Mouse (Mus musculus) liver, embryonic 15.5 days (tissue): ENCODE results near the gene Jdp2. TPM values are rescaled to one million over a fixed set of nuclear protein-coding genes. Genes with fewer than 3 reads are reported as not detected.
A peak's percentile ranks its signal among the peaks of the same experiment; 100 is the strongest.

Experiments
- ATAC-seq: fragments of 200-750 bp; cut with Nextera tagmentation; 2 replicates; pipeline ENCODE4 v1.8.0; 2017; ENCODE audit warnings: moderate number of reproducible peaks, mild to moderate bottlenecking, moderate library complexity; ENCODE audit not compliant: insufficient read depth
- H3K27ac ChIP-seq: fragments of 300-500 bp; sonication (generic); replicated peaks from 2 replicates; pipeline ENCODE4 v1.5.1; 2015; ENCODE audit warnings: mild to moderate bottlenecking, inconsistent platforms
- H3K27me3 ChIP-seq: fragments of 300-500 bp; sonication (generic); 2 replicates; pipeline ENCODE4 v1.6.1; 2015; ENCODE audit warnings: mild to moderate bottlenecking, inconsistent platforms
- H3K36me3 ChIP-seq: fragments of 300-500 bp; sonication (generic); replicated peaks from 2 replicates; pipeline ENCODE4 v1.6.1; 2015; ENCODE audit warnings: moderate library complexity, mild to moderate bottlenecking, inconsistent platforms
- H3K4me1 ChIP-seq: fragments of 300-500 bp; sonication (generic); replicated peaks from 2 replicates; pipeline ENCODE4 v1.6.1; 2015; ENCODE audit warnings: inconsistent platforms
- H3K4me2 ChIP-seq: fragments of 300-500 bp; sonication (generic); 2 replicates; pipeline ENCODE4 v1.6.1; 2015; ENCODE audit warnings: moderate library complexity, mild to moderate bottlenecking, inconsistent platforms
- H3K4me3 ChIP-seq: fragments of 300-500 bp; sonication (generic); replicated peaks from 2 replicates; pipeline ENCODE4 v1.5.1; 2015; ENCODE audit warnings: mild to moderate bottlenecking, inconsistent platforms
- H3K9ac ChIP-seq: fragments of 300-500 bp; sonication (generic); 2 replicates; pipeline ENCODE4 v1.6.1; 2015; ENCODE audit warnings: moderate library complexity, mild to moderate bottlenecking, inconsistent platforms
- H3K9me3 ChIP-seq: fragments of 300-500 bp; sonication (generic); replicated peaks from 2 replicates; pipeline ENCODE4 v1.6.1; 2016; ENCODE audit warnings: inconsistent platforms
- WGBS: fragments of 180-500 bp; shearing (Covaris S2); methylation state at CpG from one replicate; pipeline ENCODE4 v1.1.7; 2015; ENCODE audit warnings: mixed read lengths; ENCODE audit not compliant: insufficient replicate concordance; 5-methylcytosine and 5-hydroxymethylcytosine counted together
- polyA plus RNA-seq: library from polyadenylated mRNA; unstranded; fragments of >200 nt; fragmentation: Nextera tagmentation; extraction: Ambion mirVana; gene quantifications from 2 replicates; pipeline ENCODE4 v1.2.1, GENCODE M21; 2015

Gene Jdp2
- polyA plus RNA-seq, 1 experiment from 2014 or later = 0.10 TPM

DNA sequence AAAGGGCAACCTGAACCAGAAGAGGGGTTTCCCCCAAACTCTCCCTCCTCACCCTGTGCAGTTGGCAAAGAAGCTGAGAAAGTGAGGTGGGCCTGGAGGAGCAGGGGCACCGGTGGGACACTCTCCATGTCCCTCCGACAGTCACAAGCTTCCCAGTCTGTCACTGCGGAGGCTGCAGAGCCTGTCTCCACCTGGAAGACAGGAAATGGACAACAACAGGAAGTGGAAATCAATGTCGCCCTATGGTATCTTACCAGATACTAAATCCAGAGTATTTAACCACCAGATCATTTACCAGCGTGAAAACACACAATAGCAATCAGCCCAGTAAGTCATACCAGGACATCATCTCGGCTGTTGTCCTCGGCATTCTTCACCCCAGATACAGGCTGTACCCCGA is 67.3 kb downstream of the Jdp2 start:
- H3K27ac ChIP-seq = no peak overlapping the region
- H3K4me3 ChIP-seq = no peak overlapping the region
- ATAC-seq = no peak
- 56% methylated on average over 8 of the region's 8 CpGs for WGBS
- peaks cover 3% of the 10 kb centered on the region; the same call in 1 of the 2 replicates for H3K27me3 ChIP-seq
- no peak overlapping the region for H3K9ac ChIP-seq
- H3K9me3 ChIP-seq = no peaks in the 10 kb centered on the region
- H3K4me2 ChIP-seq = no peak overlapping the region
- no peaks in the 10 kb centered on the region for H3K36me3 ChIP-seq
- H3K4me1 ChIP-seq = no peaks in the 10 kb centered on the region

DNA sequence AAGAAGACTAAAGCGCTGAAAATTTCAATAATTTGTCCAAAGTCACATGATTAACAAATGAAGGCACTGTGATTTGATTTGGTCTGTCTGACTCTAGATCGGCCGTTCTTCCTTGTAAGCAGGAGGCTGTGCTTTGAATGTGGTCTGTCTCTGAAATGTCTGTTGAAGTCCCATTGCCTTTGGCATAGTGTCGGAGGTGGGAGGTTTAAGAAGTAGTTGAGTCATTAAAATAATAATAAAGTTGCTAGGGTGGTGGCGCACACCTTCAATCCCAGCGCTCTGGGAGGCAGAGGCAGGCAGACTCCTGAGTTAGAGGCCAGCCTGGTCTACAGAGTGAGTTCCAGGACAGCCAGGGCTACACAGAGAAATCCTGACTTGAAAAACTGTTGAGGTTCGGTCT is 68.2 kb downstream of the Jdp2 start:
- no peak for ATAC-seq
- H3K4me2 ChIP-seq = no peak overlapping the region

DNA sequence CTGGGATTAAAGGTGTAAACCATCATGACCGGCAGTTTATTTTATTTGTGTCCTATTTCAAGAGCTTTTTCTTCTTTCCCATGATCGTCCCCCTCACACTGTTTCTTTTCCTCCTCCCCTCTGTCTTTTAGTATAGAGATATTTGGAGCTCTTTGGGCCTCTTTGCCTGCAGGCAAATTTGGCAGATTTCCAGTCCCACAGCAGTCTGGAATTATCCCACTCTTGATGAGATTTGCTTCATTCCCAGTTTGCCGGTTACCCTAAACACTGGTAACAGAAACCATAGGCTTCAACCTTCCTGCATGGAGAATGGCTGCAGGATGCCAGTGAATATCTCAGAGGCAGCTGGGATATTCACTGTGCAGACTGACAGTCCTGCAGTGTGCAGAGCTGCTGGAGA is 69.9 kb downstream of the Jdp2 start:
- peaks cover 3% of the 10 kb centered on the region; the same call in 1 of the 2 replicates for H3K27me3 ChIP-seq
- no peak for ATAC-seq
- H3K27ac ChIP-seq = no peak overlapping the region
- WGBS = 57% methylated on average over 3 of the region's 3 CpGs
- no peak overlapping the region for H3K9ac ChIP-seq
- H3K4me1 ChIP-seq = no peaks in the 10 kb centered on the region
- H3K36me3 ChIP-seq = no peaks in the 10 kb centered on the region
- no peaks in the 10 kb centered on the region for H3K9me3 ChIP-seq
- no peak overlapping the region for H3K4me3 ChIP-seq
- no peak overlapping the region for H3K4me2 ChIP-seq

More for the DNA sequence above, 68.2 kb downstream of the Jdp2 start:
- Histone ChIP-seq H3K4me1 (no peaks in the 10 kb centered on the region), H3K9ac (no peak overlapping the region), H3K27ac (no peak overlapping the region), H3K36me3 (no peaks in the 10 kb centered on the region), H3K27me3 (peaks cover 3% of the 10 kb centered on the region; the same call in 1 of the 2 replicates), H3K9me3 (no peaks in the 10 kb centered on the region), H3K4me3 (no peak overlapping the region)
- 72% methylated on average over 7 of the region's 7 CpGs for WGBS

DNA sequence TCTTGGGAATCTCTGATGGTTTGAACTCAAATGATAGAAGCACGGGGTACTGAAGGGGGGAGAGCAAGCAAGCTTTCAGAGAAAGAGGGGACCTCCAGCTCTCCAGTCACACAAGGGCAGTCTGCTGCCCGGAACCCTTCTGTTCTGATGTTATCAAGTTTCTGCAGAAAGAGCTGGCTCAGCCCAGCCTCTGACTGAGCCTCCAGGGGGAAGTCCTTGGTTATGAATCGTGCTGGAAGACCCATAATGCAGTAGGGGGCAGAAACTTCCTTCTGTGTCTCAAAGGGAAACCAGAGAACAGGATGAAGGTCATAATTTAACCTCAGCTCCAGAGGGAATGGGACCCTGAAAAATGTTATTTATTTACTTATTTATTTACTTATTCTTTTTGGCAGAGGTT is 71.3 kb downstream of the Jdp2 start:
- no peaks in the 10 kb centered on the region for H3K4me1 ChIP-seq
- no peak overlapping the region for H3K27ac ChIP-seq
- H3K4me3 ChIP-seq = no peak overlapping the region
- H3K27me3 ChIP-seq = peaks cover 3% of the 10 kb centered on the region; the same call in 1 of the 2 replicates
- no peaks in the 10 kb centered on the region for H3K9me3 ChIP-seq
- no peaks in the 10 kb centered on the region for H3K36me3 ChIP-seq
- H3K4me2 ChIP-seq = no peak overlapping the region
- no peak overlapping the region for H3K9ac ChIP-seq
- 20% methylated on average over 3 of the region's 3 CpGs for WGBS
- ATAC-seq = no peak

DNA sequence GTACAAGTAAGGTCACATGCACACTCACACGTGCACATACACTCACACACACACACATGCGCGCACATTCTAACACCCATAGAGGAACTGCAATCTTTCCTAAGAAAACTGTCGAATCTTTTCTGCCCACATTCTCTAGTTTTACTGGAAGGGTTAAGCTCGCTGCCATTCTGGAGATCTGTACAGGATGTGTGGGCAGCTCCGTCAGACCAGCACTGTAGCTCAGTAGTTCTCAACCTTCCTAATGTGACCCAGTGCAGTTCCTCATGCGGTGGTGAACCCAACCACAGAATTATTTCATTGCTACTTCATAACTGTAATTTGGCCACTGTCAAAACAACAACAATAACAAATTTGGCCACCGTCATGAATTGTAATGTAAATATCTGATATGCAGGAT is 75.1 kb downstream of the Jdp2 start:
- WGBS = 48% methylated on average over 8 of the region's 8 CpGs
- no peak overlapping the region for H3K27ac ChIP-seq
- H3K4me2 ChIP-seq = no peak overlapping the region
- H3K9me3 ChIP-seq = no peaks in the 10 kb centered on the region
- no peaks in the 10 kb centered on the region for H3K36me3 ChIP-seq
- no peak overlapping the region for H3K4me3 ChIP-seq
- H3K4me1 ChIP-seq = no peaks in the 10 kb centered on the region
- H3K9ac ChIP-seq = no peak overlapping the region
- H3K27me3 ChIP-seq = no peaks in the 10 kb centered on the region
- no peak for ATAC-seq

DNA sequence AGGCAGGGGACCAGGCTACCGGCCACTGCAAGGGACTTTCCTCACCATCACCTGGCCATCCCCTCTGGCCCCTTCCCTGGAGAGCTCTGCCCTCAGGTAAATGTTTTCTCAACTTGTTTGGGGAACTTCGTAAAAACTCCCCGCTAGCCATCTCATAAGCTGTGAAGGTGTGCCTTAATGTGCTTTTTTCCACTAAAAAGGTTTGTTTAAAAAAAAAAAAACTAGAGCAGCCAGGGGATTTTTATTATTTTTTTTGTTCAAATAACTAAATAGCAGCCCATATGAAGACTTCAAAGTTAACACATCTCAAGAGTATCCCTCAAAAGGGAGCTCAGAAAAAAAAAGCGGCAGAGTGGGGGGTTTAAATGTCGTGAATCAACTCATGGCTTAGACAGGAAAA is 80.3 kb downstream of the Jdp2 start:
- H3K9ac ChIP-seq = no peak overlapping the region
- no peaks in the 10 kb centered on the region for H3K36me3 ChIP-seq
- H3K4me1 ChIP-seq = no peaks in the 10 kb centered on the region
- 66% methylated on average over 5 of the region's 5 CpGs for WGBS
- H3K4me2 ChIP-seq = no peak overlapping the region
- H3K9me3 ChIP-seq = no peaks in the 10 kb centered on the region
- no peak for ATAC-seq
- H3K4me3 ChIP-seq = no peak overlapping the region
- no peak overlapping the region for H3K27ac ChIP-seq
- H3K27me3 ChIP-seq = no peaks in the 10 kb centered on the region

DNA sequence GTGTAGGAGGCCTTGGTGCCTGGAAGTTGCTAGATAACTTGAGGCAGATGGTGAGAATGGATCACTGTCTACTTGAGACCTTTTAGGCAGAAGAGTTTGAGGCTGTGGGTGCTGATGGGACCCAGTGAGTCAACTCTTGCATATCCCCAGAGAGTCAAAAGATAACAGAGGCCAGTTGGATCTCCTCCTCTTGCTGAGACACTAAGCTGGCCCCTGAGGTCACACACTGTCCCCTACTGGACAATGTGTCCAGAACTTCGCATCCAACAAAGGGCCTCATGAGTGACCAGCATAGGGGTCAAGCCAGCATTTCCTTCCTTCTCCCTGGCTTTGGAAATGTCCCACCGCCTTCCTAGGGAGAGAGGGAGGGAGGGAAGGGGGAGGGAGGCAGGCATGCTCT is 81.0 kb downstream of the Jdp2 start:
- no peak overlapping the region for H3K9ac ChIP-seq
- no peaks in the 10 kb centered on the region for H3K36me3 ChIP-seq
- 38% methylated on average over 1 of the region's 2 CpGs for WGBS
- H3K4me2 ChIP-seq = no peak overlapping the region
- H3K9me3 ChIP-seq = no peaks in the 10 kb centered on the region
- no peak overlapping the region for H3K4me3 ChIP-seq
- no peak for ATAC-seq
- H3K4me1 ChIP-seq = no peaks in the 10 kb centered on the region
- H3K27me3 ChIP-seq = no peaks in the 10 kb centered on the region
- H3K27ac ChIP-seq = no peak overlapping the region

DNA sequence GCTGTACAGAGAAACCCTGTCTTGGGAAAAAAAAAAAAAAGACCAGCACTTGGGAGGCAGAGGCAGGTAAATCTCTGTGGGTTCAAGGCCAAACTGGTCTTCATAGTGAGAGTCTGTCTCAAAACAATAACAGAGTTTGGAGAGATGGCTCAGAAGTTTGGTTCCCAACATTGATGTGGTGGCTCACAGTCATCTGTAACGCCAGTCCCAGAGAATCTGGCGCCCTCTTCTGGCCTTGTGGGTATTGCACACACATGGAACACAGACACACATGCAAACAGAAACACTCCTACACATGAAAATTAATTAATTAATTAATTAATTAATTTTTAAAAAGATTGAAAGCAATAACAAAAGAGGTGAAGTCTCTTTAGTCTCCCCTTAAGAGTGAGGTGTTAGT is 83.5 kb downstream of the Jdp2 start:
- H3K4me1 ChIP-seq = no peaks in the 10 kb centered on the region
- H3K36me3 ChIP-seq = no peaks in the 10 kb centered on the region
- no peak overlapping the region for H3K9ac ChIP-seq
- H3K4me3 ChIP-seq = no peak overlapping the region
- H3K4me2 ChIP-seq = no peak overlapping the region
- H3K27ac ChIP-seq = no peak overlapping the region
- no peaks in the 10 kb centered on the region for H3K9me3 ChIP-seq
- no peak for ATAC-seq
- H3K27me3 ChIP-seq = no peaks in the 10 kb centered on the region
- WGBS = 32% methylated on average over 2 of the region's 2 CpGs

DNA sequence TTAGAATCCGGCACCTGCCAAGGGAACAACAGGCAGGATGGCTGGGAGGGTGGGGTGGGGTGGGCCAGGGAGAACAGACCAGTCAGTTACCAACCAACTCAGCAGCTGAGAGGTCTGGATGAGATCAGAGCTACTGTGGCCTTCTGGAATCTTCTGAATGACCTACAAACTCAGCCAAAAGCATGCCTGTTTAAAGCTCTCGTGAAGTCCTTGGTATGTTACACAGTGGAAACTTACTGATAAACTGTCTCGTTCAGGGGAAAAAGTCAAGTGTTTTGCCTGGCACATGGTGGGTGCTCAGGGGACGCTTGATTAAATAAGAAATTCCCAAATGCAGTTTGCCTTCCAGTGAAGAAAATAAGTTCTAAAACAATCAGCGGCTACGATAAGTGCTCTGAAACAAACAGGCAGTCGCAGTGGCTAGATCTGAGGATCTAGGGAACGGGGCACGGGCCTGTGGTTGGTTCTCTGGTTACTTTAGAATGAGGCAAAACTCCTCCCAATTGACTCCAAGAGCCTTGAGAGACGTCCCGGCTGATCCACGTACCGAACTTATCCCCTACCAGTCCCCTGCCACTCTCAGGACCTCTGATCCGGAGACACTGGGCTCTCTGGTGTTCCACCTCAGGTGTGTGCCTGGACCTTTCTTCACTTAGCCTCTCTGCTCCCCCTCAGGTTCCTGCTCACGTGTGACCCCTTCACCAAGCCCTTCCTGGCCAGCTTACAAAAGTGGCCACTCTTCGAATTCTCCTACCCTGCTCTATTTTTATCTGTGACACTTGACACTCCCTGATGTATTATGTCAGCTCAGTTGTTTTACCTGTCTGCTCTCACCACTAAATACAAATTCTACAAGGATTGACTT is 85.8 kb downstream of the Jdp2 start:
- Histone ChIP-seq H3K9me3 (no peaks in the 10 kb centered on the region), H3K27ac (no peak overlapping the region), H3K9ac (no peak overlapping the region), H3K4me1 (no peaks in the 10 kb centered on the region), H3K36me3 (no peaks in the 10 kb centered on the region), H3K4me2 (no peak overlapping the region), H3K27me3 (no peaks in the 10 kb centered on the region), H3K4me3 (no peak overlapping the region)
- 61% methylated on average over 16 of the region's 16 CpGs for whole genome bisulfite sequencing
- ATAC-seq = no peak

DNA sequence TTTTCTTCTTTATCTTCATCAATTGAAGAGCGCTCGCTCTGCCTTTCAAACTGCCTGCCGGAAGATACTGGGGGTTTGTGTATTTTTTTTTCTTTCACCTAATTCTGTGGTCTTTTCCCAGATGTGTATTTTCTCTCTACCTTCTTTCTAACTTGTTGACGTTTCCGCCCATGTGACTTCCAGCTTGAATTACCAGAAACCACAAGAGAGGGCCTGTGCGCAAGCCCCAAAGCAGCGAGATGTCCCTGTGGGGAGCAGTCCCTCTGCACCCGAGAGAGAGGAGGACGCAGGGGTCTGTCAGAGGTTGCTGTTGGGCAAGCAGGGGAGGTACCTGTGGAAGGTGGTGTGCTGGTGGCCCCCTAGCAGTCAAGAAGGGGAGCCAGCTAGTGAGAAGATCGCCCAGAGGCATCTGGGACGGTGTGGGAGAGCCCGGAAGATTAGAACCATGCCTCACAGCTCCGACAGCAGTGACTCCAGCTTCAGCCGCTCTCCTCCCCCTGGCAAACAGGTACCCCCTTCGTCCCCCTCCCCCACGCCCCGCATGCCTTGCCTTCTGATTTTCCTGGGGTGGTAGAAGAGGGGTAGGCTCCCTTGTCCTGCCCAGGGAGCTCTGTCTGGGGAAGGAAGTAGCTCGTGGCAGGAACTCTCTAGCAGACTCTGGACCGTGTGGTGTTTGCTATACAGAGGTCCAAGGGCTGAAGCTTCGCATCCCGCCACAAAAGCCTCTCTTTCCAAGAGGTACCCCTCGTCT is 87.8 kb downstream of the Jdp2 start, which contains the start of gene Batf:
Gene Batf, plus strand, starts transcription at position 204 of the 751 bp plus-strand sequence.
- ATAC-seq = no peak
- Histone ChIP-seq H3K9ac (peak within 1 kb of the TSS; percentile 5; the same call in 1 of the 2 replicates), H3K4me1 (no peaks in the 10 kb centered on the region), H3K9me3 (no peaks in the 10 kb centered on the region), H3K4me2 (peak within 1 kb of the TSS; percentile 57), H3K4me3 (peak within 1 kb of the TSS; percentile 42), H3K36me3 (no peaks in the 10 kb centered on the region), H3K27me3 (no peaks in the 10 kb centered on the region), H3K27ac (no peak within 1 kb of the TSS)
- WGBS = 4% methylated on average over 22 of the region's 22 CpGs

DNA sequence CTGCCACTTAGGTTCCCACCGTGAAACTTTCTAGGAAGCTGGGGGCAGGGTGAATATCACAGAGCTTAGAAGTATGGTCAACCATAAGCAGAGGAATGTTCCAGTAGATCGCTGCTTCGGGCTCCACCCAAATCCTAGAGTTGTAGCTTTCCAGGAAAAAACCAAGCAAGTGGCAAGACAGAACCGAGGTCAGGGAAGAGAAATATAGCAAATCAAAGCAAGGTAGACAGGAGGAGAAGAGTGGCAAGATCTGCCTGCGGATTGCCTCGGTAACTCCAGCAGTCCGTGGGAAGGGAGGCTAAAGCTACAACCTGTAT is 88.3 kb downstream of the Jdp2 start:
- WGBS = 33% methylated on average over 7 of the region's 7 CpGs
- Histone ChIP-seq H3K4me3 (peak overlapping the region; percentile 42), H3K9me3 (no peaks in the 10 kb centered on the region), H3K27me3 (no peaks in the 10 kb centered on the region), H3K36me3 (no peaks in the 10 kb centered on the region), H3K4me2 (peak overlapping the region; percentile 57), H3K9ac (no peak overlapping the region; the same call in 1 of the 2 replicates), H3K27ac (no peak overlapping the region), H3K4me1 (no peaks in the 10 kb centered on the region)
- no peak for ATAC-seq
